Mouse (Mus musculus): ENCODE measurements around the gene Snw1. TPM values are rescaled to one million over a fixed set of nuclear protein-coding genes. Genes with fewer than 3 reads are reported as not detected.
A peak's percentile ranks its signal among the peaks of the same experiment; 100 is the strongest.

The Snw1 gene
- polyA plus RNA-seq, 1 experiment: 41.7 TPM

DNA sequence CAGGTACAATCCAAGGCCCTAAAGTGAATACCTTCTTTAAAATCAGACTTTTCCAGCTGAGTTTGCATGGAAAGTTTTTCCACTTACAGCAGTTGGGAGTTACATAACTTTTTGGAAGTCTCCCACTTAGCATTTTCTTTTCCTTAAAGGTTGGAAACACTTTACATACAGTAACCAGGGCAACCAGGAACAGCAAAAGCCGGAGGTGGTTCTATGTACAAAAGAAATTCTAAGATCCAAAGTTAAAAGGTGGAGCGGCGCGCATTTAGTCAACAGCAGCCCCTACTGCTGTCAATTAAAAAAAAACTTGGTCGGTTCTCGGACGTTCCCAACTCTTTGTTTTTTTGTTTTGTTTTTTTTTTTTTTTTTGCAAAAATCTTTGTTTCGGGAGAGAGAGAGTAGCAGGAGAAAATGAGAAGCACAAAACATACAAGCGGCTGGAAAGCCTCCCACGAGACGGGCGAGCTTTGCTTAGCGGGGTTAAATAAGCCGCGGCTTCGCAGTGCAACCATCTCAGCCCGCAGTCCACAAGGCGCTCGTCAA lies 582 bp downstream of the Snw1 start:
- Histone ChIP-seq H3K4me3 (ENCODE audit: insufficient read depth, poor library complexity, severe bottlenecking) (peak overlapping the region; percentile 92), H3K79me3 (ENCODE audit: low read depth) (peaks cover 36% of the 10 kb centered on the region), H3K27me3 (ENCODE audit: control insufficient read depth, insufficient read depth, insufficient read length) (no peaks in the 10 kb centered on the region), H3K36me3 (ENCODE audit: control insufficient read depth, insufficient read depth) (peaks cover 33% of the 10 kb centered on the region), H3K79me2 (ENCODE audit: control insufficient read depth, insufficient read depth) (peaks cover 54% of the 10 kb centered on the region), H3ac (ENCODE audit: control insufficient read depth, insufficient read length, low read depth) (peak overlapping the region; percentile 82)
- no peak for TF ChIP-seq MAX (IDR thresholded peaks at IDR 0.05)

DNA sequence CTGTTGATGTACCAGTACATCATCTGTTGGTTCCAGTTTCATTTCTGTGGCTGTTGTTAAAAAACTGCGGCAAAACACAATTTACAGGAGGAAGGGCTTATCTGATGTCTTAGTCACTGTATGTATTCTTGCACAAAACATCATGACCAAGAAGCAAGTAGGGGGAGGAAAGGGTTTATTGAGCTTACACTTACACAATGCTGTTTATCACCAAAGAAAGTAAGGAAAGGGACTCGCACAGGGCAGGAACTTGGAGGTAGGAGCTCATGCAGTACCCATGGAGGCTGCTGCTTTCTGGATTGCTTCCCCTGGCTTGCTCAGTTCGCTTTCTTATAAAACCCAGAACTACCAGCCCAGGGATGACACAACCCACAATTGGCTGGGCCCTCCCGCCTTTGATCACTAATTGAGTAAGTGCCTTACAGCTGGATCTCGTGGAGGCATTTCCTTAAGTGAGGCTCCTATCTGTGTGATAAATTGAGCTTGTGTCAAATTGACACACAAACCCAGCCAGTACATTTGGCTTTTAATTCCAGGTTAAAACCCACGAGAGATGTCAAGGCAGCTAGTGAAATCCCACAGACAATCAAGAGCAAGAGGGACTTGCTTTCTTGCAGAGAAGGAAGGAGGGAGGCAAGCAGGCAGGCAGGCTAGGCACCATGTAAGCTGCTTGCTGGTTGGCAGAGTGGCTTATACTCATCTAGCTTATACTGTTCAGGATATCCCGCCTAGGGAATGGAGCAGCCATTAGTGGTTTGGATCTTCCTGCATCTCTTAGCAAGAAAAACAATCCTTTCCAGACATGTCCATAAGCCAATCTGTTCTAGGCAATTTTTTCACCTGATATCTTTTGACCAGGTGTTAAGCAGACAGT lies 1.6 kb downstream of the Snw1 start:
- H3K79me2 ChIP-seq (ENCODE audit: control insufficient read depth, insufficient read depth): peaks cover 64% of the 10 kb centered on the region

DNA sequence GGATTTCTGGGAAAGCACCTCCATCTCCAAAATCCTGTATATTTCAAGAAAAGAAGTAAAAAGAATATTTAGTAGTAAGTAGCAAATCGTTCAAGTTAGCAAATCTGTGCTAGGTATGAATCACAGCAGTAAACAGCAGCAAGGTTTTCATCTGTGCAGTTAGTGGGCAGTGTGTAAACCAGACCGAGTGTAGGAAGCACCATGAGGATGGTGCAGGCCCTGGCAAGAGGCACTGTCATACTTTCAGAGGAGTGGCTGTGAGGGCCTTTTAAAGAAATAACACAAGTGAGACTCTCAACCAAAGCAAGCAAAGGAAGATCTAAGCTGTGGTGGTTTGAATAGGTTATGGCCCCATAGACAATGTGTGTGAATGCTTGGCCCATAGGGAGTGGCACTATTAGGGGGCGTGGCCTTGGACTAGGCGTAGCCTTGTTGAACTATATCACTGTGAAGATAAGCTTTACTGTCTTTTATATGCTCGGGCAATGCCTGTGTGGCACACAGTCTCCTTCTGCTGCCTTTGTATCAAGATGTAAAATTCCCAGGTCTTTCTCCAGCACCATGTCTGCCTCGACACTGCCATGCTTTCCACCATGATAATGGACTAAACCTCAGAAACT lies 7.3 kb downstream of the Snw1 start:
- Histone ChIP-seq H3K79me2 (ENCODE audit: control insufficient read depth, insufficient read depth) (peaks cover 74% of the 10 kb centered on the region), H3K36me3 (ENCODE audit: control insufficient read depth, insufficient read depth) (peaks cover 86% of the 10 kb centered on the region), H3K4me3 (ENCODE audit: insufficient read depth, poor library complexity, severe bottlenecking) (no peak overlapping the region), H3K79me3 (ENCODE audit: low read depth) (peaks cover 25% of the 10 kb centered on the region), H3K27me3 (ENCODE audit: control insufficient read depth, insufficient read depth, insufficient read length) (no peaks in the 10 kb centered on the region), H3ac (ENCODE audit: control insufficient read depth, insufficient read length, low read depth) (no peak overlapping the region)
- TF ChIP-seq MYOG (IDR thresholded peaks at IDR 0.05; ENCODE audit: control insufficient read depth, extremely low read depth, insufficient read length) (no peak), CEBPB (IDR thresholded peaks at IDR 0.05; ENCODE audit: low read depth) (no peak), CTCF (IDR thresholded peaks at IDR 0.05; ENCODE audit: control insufficient read depth, insufficient read depth, insufficient read length) (no peak), MYOD1 (IDR thresholded peaks at IDR 0.05; ENCODE audit: control insufficient read depth, insufficient read length, low read depth) (no peak), USF1 (IDR thresholded peaks at IDR 0.05; ENCODE audit: low read depth) (no peak), FOSL1 (IDR thresholded peaks at IDR 0.05; ENCODE audit: insufficient read depth, low read length, poor library complexity, severe bottlenecking) (no peak), MAX (IDR thresholded peaks at IDR 0.05) (no peak)

More for the DNA sequence above, 1.6 kb downstream of the Snw1 start:
- H3K79me3 ChIP-seq (ENCODE audit: low read depth): peaks cover 40% of the 10 kb centered on the region
- no peaks in the 10 kb centered on the region for H3K27me3 ChIP-seq (ENCODE audit: control insufficient read depth, insufficient read depth, insufficient read length)
- peak overlapping the region; percentile 92 for H3K4me3 ChIP-seq (ENCODE audit: insufficient read depth, poor library complexity, severe bottlenecking)
- no peak for TF ChIP-seq CEBPB (IDR thresholded peaks at IDR 0.05; ENCODE audit: low read depth)
- TF ChIP-seq FOSL1 (IDR thresholded peaks at IDR 0.05; ENCODE audit: insufficient read depth, low read length, poor library complexity, severe bottlenecking): no peak
- TF ChIP-seq USF1 (IDR thresholded peaks at IDR 0.05; ENCODE audit: low read depth): no peak
- no peak for TF ChIP-seq MAX (IDR thresholded peaks at IDR 0.05)
- no peak for TF ChIP-seq CTCF (IDR thresholded peaks at IDR 0.05; ENCODE audit: control insufficient read depth, insufficient read depth, insufficient read length)
- TF ChIP-seq MYOD1 (IDR thresholded peaks at IDR 0.05; ENCODE audit: control insufficient read depth, insufficient read length, low read depth): no peak
- TF ChIP-seq MYOG (IDR thresholded peaks at IDR 0.05; ENCODE audit: control insufficient read depth, extremely low read depth, insufficient read length): no peak
- peak overlapping the region; percentile 27 for H3ac ChIP-seq (ENCODE audit: control insufficient read depth, insufficient read length, low read depth)
- H3K36me3 ChIP-seq (ENCODE audit: control insufficient read depth, insufficient read depth): peaks cover 41% of the 10 kb centered on the region

GRCm38 (mm10) chr12:87449456-87449855 lies 22.6 kb downstream of the Snw1 start:
- H3ac ChIP-seq (ENCODE audit: control insufficient read depth, insufficient read length, low read depth): no peak overlapping the region
- H3K36me3 ChIP-seq (ENCODE audit: control insufficient read depth, insufficient read depth): peaks cover 82% of the 10 kb centered on the region
- no peak overlapping the region for H3K4me3 ChIP-seq (ENCODE audit: insufficient read depth, poor library complexity, severe bottlenecking)
- H3K79me3 ChIP-seq (ENCODE audit: low read depth): peaks cover 24% of the 10 kb centered on the region
- H3K79me2 ChIP-seq (ENCODE audit: control insufficient read depth, insufficient read depth): peaks cover 39% of the 10 kb centered on the region
- H3K27me3 ChIP-seq (ENCODE audit: control insufficient read depth, insufficient read depth, insufficient read length): no peaks in the 10 kb centered on the region
- TF ChIP-seq MYOD1 (IDR thresholded peaks at IDR 0.05; ENCODE audit: control insufficient read depth, insufficient read length, low read depth) (no peak), CEBPB (IDR thresholded peaks at IDR 0.05; ENCODE audit: low read depth) (no peak), FOSL1 (IDR thresholded peaks at IDR 0.05; ENCODE audit: insufficient read depth, low read length, poor library complexity, severe bottlenecking) (no peak), MYOG (IDR thresholded peaks at IDR 0.05; ENCODE audit: control insufficient read depth, extremely low read depth, insufficient read length) (no peak), CTCF (IDR thresholded peaks at IDR 0.05; ENCODE audit: control insufficient read depth, insufficient read depth, insufficient read length) (no peak), USF1 (IDR thresholded peaks at IDR 0.05; ENCODE audit: low read depth) (no peak), MAX (IDR thresholded peaks at IDR 0.05) (no peak)

GRCm38 (mm10) chr12:87444211-87444610 lies 27.9 kb downstream of the Snw1 start:
- TF ChIP-seq MYOG (IDR thresholded peaks at IDR 0.05; ENCODE audit: control insufficient read depth, extremely low read depth, insufficient read length): no peak
- TF ChIP-seq CTCF (IDR thresholded peaks at IDR 0.05; ENCODE audit: control insufficient read depth, insufficient read depth, insufficient read length): no peak
- TF ChIP-seq MYOD1 (IDR thresholded peaks at IDR 0.05; ENCODE audit: control insufficient read depth, insufficient read length, low read depth): no peak
- TF ChIP-seq CEBPB (IDR thresholded peaks at IDR 0.05; ENCODE audit: low read depth): no peak
- no peak for TF ChIP-seq USF1 (IDR thresholded peaks at IDR 0.05; ENCODE audit: low read depth)
- no peak for TF ChIP-seq MAX (IDR thresholded peaks at IDR 0.05)
- no peak for TF ChIP-seq FOSL1 (IDR thresholded peaks at IDR 0.05; ENCODE audit: insufficient read depth, low read length, poor library complexity, severe bottlenecking)
- Histone ChIP-seq H3K79me3 (ENCODE audit: low read depth) (peaks cover 76% of the 10 kb centered on the region), H3K4me3 (ENCODE audit: insufficient read depth, poor library complexity, severe bottlenecking) (peak overlapping the region; percentile 99), H3K79me2 (ENCODE audit: control insufficient read depth, insufficient read depth) (peaks cover 91% of the 10 kb centered on the region), H3ac (ENCODE audit: control insufficient read depth, insufficient read length, low read depth) (no peak overlapping the region), H3K27me3 (ENCODE audit: control insufficient read depth, insufficient read depth, insufficient read length) (no peaks in the 10 kb centered on the region), H3K36me3 (ENCODE audit: control insufficient read depth, insufficient read depth) (peaks cover 60% of the 10 kb centered on the region)

All from C2C12 (cell line).